Mouse (Mus musculus) spleen, postnatal 10 days (tissue): Measurements from ENCODE around the gene Hilpda.

Source experiments
- DNase-seq, 2 experiments: peaks; one replicate each; pipeline ENCODE4 v3.0.0; 2021 to 2022; ENCODE audit warnings: low spot score in 2 of 2

Hilpda gene

DNA sequence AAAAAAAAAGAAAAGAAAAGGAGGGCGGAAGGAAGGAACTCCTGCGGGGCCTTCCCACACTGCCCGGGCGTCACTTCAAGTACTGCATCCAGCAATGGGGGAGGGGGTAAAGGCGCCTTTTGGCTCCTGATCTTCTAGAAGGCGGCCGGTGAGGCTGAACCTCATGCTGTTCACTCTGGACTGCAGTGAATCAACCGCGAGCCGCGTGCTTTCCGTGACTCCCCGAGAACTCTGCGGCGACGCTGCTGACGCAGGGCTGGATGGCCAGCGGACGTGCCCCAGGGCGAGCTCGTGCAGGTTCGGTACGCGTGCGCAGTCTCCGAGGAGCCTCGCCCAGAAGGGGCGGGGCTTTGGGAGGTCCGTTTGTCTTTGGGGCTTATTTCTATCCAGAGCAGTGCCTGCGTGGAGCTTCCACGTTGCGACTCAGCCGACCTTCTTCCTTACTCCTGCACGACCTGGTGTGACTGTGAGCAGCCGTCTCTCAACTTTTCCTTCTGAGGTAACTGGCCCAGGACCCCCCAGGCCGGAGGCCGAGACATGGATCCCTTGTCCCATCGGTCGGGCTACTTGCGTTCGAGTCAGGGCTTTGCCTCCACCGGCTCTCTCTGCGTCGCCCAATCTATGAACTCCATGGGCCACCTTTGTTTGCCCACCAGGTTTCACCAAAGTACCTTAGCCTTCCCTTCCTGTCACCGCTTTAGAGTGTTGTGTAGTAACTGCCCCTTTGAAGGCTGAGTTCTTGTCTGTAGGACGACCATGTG, at the start of gene Hilpda:
Gene Hilpda (plus strand): TSS at position 177 of the 761 bp plus-strand sequence.
- DNase-seq, result peak; percentile 77 to 92

DNA sequence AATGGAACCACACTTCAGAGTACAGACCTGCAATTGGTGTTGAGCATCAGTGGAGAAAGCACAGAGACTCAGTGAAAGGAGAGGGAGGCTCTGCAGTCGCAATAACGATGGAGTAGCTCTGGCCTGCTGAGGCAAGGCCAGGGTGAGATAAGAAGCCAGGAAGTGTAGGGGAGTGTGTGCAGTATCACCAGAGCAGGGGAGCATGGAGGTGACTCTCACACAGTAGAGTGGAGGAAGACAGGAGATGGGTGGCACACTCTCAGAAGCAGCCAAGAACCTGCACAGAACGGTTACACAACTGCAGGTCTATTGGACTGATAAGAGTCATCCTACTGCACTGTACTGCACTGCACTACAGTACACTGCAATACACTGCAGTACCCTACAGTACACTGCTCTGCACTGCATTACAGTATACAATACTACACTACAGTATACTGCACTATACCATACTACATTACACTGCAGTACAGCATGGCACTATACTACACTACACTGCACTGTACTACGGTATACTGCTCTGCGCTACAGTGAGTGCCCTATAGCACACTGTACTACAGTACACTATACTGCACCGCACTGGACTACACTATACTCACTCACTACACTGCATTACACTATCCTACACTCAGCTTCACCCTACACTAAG, 42.9 kb upstream of the Hilpda start:
- no peak for DNase-seq

DNA sequence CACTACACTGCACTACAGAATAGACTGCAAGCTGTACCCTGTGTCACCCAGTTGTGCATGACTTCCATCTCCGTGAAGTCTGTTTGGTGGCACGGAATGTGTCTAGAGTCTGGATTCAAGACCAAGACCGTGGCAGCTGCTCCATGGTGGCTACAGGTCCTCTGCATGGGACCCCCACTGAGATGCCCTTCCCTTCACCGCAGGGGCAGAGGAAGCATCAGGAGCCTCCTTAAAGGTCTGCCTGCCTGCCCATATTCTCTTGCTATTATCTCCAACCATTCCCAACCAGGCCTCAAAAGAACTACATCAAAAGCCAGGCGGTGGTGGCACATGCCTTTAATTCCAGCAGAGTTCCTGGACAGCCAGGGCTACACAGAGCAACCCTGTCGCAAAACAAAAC, 41.9 kb upstream of the Hilpda start:
- DNase-seq, result no peak

DNA sequence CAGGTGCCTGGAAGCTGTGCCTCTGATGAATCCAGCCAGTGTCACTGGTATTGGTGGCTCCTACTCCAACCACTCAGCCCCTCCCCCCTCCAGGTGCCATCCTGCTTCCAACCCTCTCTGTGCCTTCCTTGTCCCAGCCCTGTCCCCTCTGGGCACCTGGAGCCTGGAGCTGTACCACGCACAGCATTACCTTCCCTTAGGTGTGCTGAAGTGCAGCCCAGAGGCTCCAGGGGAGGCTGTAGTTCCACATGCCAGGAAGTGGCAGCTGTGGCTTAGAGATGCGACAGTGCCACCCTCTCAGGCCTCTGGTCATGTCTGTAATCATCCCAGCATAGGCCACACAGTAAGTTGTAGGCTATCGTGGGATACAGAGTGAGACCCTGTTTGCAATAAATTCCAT, 40.5 kb upstream of the Hilpda start:
- DNase-seq, result peak in 1 of 2 experiments; percentile 30

DNA sequence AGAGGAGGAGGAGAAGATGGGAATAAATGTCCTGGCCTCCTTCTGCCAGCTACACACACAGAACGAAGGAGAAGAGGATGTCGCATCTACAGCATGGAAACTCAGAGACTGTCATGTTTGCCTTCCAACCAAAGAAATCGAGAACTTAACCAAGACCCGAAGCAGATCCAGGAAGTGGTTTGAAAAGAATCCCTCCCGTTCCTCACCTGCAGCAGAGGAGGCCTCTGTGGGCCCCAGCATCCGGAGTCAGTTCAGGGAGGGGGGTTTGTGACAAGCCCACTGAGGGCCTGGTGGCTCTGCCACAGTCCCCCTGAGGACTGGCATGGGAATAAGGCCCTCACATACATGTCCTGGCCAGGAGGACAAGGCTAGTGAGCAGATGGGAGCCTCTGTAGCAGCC, 40.0 kb upstream of the Hilpda start:
- DNase-seq, result peak; percentile 25 to 37

DNA sequence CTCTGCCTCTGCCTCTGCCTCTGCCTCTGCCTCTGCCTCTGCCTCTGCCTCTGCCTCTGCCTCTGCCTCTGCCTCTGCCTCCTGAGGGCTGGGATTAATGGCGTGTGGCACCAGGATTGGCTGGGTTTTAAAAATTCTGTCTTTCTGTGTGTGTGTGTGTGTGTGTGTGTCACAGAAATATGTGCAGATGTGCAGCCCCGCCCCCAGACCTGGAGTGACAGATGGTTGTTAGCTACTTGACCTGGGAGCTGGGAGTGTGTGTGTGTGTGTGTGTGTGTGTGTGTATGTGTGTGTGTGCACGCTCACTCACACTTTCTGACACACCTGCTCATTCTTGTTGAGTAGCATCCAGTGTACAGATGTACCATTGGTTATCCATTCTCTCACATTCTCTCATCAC, 38.6 kb upstream of the Hilpda start:
- no peak for DNase-seq

DNA sequence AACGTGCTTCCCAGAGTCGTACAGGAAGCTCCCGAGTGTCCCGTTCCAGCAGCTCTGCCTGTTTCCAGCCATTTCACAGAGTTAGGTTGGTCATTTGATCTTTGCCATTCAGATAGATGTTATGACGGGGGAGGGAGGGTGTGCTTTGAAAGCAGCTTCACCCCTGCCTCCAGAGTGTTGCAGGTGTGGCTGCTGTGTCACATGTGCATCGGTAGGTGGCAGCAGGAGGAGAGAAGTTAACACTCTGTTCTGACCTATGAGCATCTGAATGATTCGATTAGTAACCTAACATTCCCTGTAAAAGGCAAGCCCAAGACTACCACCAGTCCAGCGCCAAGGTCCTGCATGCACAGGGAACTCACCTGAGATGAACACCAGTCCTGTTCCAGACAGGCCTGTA, 38.0 kb upstream of the Hilpda start:
- DNase-seq, result peak in 1 of 2 experiments; percentile 48

DNA sequence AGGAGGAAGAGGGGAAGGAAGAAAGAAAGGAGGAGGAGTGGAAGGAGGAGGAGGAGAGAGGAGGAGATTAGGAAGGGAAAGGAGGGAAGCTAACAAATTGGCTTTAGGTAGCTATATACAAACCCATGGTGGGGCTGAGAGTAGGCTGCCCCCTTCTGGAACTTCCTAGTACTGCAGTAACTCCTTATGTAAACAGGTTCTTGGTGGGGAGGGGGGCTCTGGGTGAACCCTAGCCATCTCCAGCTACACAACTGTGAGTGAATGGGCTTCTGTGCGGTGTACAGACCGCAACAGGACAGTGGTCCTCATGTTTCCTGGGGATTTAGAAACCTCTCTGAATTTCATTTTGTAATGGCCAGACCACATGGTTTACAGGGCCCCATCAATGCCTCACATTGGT, 31.5 kb upstream of the Hilpda start:
- DNase-seq, result peak; percentile 33 to 68

DNA sequence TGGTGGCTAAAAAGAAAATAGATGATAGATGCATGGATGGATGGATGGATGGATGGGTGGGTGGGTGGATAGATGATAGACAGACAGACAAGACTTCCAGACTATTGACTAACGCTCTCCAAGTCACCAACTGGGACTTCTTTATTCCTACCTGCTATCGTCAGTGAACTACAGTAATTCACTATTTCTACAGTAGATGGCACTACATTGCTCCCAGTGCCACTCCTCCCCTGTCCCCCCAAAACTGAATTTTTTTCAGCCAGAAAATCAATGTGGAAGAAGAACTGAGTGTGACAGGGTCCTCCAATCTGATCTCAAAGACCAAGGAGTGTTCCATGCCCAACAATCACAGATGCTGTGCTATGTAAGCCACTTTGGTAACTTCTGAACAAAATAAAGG, 30.6 kb upstream of the Hilpda start:
- no peak for DNase-seq

DNA sequence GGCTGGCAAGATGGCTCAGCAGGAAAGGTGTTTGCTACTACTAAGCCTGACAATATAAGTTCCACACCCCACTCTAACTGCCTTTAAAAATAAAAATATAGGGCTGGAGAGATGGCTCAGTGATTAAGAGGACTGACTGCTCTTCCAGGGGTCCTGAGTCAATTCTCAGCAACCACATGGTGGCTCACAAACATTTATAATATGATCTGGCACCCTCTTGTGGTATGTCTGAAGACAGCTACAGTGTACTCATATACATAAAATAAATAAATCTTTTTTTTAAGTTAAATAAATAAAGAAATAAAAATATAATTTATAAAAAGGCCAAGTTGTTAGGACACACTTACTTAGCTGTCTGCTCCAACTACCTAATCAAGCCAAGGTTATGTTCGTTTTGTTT, 30.0 kb upstream of the Hilpda start:
- DNase-seq, result no peak

DNA sequence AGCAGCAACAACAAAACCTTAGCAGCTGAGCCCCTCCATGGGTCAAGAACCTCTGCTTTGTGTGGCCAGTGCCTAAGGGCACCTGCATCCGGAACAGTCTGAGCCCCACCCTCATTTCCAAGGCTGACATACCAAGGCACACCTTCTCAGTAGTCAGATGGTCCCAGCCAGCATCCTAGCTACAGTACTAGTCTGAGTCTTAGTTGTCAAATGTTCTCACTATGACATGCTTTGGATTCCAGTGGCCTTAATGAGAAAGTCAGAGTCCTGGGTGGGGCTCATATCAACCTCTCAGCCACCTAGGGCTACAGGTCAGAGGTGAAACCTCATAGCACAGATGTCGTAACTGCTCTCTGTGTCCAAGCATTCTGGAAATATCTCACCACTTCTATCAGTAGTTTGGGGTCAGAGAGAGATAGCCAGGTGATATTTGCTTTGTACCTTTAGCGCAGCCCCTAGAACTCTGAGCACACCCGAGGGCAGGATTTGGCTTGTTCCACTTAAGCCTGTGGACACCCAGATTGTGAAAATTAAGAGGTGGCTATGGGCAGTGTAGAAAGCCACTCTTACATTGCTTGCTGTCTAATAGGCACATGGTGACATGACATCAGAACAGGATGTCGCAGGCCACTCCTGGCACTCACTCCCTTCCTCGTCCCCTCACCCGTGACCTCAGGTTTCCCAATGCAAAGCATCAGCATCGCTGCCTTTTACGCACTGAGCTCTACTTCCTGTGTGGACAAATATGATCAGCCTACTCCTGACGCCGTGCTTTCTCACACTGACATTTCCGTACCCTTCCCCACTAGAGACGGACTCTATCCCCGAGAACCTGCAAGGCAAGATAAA, 26.8 kb upstream of the Hilpda start:
- DNase-seq, result no peak

DNA sequence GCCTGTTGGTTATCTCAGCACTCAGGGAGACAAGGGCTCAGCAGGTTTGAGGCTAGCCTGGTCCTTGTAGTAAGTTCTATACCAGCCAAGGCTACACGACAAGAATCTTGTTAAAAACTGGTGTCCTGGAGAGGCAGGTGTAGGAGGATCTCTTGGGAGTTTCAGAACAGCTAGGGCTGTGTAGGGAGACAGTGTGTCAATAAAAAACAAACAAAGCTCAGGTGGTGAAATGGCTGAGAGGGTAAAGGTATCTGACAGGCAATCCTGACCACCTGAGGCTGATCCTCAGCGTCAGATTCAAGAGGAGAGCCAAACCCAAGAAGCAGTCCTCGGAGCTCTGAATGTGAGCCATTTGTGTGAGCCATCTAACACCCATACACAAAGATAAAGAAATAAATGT, 26.1 kb upstream of the Hilpda start:
- no peak for DNase-seq

DNA sequence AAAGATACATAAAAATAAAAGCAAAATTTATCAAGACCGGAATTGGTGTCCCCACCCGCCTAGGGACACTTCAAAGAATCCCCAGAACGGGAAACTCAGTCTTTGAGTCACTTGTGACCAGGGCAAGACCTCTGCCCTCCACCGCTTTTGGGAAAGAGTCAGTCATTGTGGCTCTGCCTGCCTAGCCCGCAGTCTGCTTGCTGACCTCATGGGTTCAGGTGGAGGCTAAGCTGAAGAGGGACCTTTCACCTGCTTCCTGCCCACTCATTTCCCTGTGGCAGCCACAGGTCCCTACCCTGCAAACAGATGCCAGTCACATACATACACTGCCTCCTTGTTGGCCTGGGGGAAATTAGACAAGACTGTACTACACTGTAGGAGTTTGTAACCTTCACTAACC, 25.7 kb upstream of the Hilpda start:
- no peak for DNase-seq

DNA sequence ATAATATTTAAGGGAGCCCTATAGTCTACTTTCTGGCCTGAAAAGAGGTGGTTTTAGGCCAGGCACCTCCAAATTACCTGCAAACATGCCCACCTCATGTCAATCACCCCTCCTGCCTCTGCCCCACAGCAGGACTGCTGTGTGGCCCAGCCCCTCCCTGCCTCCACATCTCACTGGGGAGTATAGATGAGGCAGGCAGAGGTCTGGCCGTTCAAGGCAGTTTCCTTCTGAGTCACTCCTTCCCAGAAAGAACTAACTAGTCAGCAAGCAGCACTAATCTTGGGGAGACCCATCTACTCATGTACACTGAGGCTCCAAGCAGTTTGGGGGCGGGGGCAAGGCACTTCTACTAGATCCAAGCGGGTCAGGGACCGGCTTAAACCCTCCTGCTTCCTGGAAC, 25.2 kb upstream of the Hilpda start:
- DNase-seq, result no peak

DNA sequence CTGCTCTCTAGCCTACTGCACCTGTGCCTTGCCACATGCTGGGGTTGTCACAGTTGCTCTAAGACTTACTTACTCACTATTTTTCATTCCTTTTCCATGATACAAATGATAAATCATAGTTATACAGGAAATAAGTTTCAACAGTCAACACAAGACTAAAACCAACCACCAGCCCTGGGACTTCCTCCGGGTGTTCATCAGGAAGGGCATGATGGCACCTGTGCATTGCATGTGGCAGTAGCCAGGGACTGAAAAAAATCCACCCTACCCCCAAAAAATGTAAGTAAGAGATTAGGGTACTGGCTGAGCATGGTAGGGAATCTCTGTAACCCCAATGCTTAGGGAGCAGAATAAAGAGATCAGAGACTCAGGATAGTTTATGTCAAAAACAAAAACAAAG, 12.9 kb upstream of the Hilpda start:
- DNase-seq, result no peak

DNA sequence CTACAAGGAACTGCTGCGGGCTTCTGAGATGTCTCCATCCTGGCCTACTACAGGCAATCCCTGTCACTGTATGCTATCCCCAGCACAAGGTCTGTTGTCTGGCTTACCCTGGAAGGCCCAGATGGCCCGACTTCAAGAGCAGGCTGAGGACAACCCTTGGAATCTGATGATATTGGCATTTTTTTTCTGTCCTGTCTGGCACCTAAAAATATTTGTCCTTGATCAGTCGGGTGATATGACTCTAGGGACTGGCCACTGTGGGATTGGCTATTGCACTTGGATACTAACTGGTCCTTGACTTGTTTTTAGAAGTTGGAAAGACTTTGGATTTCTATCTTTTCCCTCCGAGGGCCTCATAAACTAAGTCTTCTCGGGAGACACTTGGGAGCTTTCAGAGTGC, 10.5 kb upstream of the Hilpda start:
- DNase-seq, result no peak

DNA sequence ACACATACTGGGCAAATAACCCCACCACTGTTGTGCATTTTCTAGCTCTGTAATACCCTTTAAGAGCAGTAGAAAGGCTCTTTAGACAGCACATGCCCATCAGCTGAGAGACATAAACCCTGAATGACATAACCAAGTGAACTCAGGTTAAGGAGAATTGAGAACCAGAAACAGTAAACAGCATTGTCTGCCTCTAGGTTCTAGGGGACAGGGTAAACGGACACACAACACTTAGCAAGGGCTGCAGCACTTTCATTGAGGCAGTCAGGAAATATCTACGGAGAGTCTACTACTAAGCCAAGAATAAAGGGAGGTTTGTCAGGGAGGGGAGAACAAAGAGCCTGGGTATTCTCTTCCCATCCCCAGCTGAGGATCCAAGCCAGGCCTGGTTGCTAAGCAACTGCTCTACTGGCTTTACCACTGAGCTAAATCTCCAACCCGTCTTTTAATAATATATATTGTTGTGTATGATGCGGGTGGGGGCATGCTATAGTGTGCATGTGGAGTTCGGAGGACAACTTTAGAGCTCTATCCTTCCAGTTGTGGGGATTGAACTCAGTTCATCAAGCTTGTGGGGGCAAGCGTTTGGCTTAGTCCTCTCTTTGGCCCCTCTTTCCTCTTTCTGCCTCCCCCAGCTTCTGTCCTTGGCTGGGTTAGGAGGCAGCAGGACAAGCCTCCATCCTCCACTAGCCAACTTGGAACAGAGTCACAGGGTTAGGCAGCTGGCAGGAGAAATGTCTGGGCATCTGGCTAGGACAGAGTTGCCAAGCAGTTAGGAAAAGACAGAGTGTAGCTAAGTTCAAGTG, 8.4 kb upstream of the Hilpda start:
- DNase-seq, result no peak

DNA sequence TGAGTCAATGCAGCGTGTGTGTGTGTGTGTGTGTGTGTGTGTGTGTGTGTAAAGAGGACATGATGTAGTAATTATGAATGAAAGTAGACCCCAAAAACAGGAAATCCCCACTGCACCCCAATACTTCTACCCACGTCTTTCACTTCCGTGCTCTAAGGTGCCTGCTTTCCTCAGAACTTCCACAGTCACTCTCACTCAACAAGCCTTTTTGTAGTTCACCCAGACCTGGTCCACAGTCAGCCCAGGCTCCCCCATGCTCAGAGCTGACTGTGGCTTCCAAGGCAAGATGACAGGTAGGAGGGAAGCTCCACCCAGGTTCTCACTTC, 7.9 kb upstream of the Hilpda start:
- no peak for DNase-seq

DNA sequence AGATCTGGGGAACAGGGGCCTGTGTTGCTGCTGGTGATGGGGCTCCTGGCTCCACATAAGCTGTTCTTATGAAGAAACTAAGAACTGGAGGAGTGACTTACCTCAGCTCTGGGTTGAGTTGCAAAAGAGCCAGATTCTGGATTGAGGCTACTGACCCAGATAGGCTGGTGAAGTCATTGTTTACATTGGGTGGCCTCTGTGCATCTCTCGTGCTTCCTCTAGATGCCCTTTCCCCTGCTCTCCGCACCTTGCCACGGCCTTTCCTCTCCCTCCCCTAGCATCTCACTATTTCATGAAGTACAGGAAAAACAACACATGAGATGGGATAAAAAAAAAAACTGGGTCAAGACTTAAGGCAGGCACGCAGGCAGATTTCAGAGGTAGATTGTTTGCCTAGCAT, 5.4 kb upstream of the Hilpda start:
- DNase-seq, result no peak

DNA sequence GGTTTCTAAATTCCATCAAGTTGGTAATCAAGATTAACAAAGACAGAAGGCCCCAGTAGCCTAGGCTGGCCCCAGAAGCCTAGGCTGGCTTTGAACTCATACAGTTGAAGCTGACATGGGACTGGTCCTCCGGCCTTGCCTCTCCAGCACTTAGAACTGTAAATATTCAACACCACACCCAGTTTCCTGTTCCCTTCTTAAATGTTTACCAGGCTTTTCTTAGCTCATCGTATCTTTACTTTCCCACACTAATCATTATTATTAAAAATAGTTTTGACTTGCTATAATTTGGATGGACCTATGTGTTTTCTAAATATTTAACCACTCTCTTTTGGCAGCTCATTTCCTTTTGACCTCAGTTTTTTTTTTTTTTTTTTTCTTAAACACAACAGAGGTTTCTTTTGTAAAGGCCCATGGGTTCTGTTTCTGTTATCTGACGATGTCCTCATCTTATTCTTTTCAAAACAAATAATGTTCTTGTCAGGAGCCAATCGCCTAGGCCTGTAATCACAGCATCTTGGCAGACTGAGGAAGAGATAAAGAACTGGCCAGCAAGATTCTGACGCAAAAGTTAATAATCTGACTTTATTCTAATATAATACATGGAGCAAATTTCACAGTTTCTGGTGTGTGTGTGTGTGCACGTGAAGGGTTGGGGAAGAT, 3.2 kb upstream of the Hilpda start:
- no peak for DNase-seq

DNA sequence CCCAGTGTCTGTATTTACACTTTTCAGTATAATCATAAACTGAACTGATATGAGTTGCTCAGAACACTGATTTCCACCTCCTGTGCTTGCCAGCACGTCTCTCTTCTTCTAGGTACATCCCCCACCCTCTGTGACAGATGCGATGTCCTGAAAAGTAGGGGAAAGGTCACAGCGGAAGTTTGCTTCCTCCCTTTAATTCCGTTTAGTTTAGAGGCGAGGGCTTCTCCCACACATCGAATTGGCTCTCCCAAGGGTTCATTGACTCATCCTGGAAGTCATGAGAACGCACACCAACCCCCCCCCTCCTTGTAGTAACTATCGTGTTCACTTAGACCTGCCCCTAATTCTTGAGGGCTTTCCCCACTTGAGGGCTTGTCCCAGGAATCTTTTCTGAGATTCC, 1.3 kb upstream of the Hilpda start:
- peak in 1 of 2 experiments; percentile 23 for DNase-seq
